Mouse (Mus musculus) spleen, adult 2 months (tissue): Measurements from ENCODE around the gene Grip2.

Experiments
- CTCF ChIP-seq: fragments of 200-500 bp; IDR thresholded peaks from 2 replicates; pipeline ENCODE4 v1.5.1; 2011; ENCODE audit warnings: mild to moderate bottlenecking, inconsistent platforms; ENCODE audit not compliant: insufficient read depth, insufficient read length, insufficient replicate concordance; ENCODE audit errors: extremely low read depth
- POLR2A ChIP-seq: fragments of 200-500 bp; IDR thresholded peaks from 2 replicates; pipeline ENCODE4 v1.6.1; 2011; ENCODE audit warnings: low read depth, low read length, inconsistent platforms

DNA sequence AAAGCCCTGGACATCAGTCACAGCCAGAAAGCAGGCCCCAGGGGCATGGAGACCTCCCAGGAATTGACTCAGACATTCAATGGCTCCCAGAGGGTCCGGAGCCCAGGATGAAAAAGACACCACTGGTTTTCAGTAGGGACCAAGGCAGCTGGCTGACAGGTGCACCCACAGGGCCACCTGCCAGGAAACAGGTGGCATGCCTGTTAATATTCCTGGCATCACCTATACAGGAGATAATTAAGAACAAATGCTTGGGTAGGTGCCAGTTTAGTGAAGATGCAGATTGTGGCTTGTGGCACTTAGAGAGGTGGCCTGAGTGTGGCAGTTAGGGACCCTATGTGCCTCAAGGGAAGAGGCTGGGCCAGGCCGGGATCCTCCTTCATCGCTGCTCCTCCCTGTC is 13.4 kb downstream of the Grip2 start:
- TF ChIP-seq POLR2A (no peak), CTCF (no peak)
